Mouse (Mus musculus): ENCODE results near the gene Kcnh2. TPM values are rescaled to one million over a fixed set of nuclear protein-coding genes. Genes with fewer than 3 reads are reported as not detected.

Kcnh2 gene
- total RNA-seq, 2 experiments from 2014 or later: 17.0 to 19.3 TPM

- intact Hi-C loops (cut with DNase I): no loop called here
Measured at GRCm38 (mm10) chr5:24283181-24283580, 68.2 kb downstream of the Kcnh2 start.

GRCm38 (mm10) chr5:24280523-24280922 is 70.9 kb downstream of the Kcnh2 start:
- DNase-seq (ENCODE audit: extremely low spot score in 1 of 2, low spot score in 2 of 2): no peak
- intact Hi-C loops (cut with DNase I): no loop called here

More at GRCm38 (mm10) chr5:24283181-24283580, 68.2 kb downstream of the Kcnh2 start:
- DNase-seq (ENCODE audit: extremely low spot score in 1 of 2, low spot score in 2 of 2): no peak

- intact Hi-C loops (cut with DNase I): no loop called here
- no peak for DNase-seq (ENCODE audit: extremely low spot score in 1 of 2, low spot score in 2 of 2)
Measured at GRCm38 (mm10) chr5:24279527-24279926, 71.9 kb downstream of the Kcnh2 start.

- intact Hi-C loops (cut with DNase I): no loop called here
- no peak for DNase-seq (ENCODE audit: extremely low spot score in 1 of 2, low spot score in 2 of 2)
Measured at GRCm38 (mm10) chr5:24278206-24278605, 73.2 kb downstream of the Kcnh2 start.

GRCm38 (mm10) chr5:24273683-24274621 is 77.5 kb downstream of the Kcnh2 start:
- intact Hi-C loops (cut with DNase I): no loop called here
- no peak for DNase-seq (ENCODE audit: extremely low spot score in 1 of 2, low spot score in 2 of 2)

- intact Hi-C loops (cut with DNase I): no loop called here
- no peak for DNase-seq (ENCODE audit: extremely low spot score in 1 of 2, low spot score in 2 of 2)
Measured at GRCm38 (mm10) chr5:24270941-24271340, 80.5 kb downstream of the Kcnh2 start.

Other genes starting within 250 kb of the Kcnh2 start
- gene Nupl2, start 186.6 kb downstream of the Kcnh2 start, total RNA-seq (2021): 10 to 100 TPM; 11.2 to 11.8 TPM
- gene Nos3, start 13.2 kb upstream of the Kcnh2 start, total RNA-seq (2021): 10 to 100 TPM in 1 of 2 experiments, 1 to 10 TPM in 1; 8.8 to 10.1 TPM
- 1 to 10 TPM; 3.9 to 4.7 TPM for gene Atg9b, start 40.5 kb upstream of the Kcnh2 start, total RNA-seq (2021)
- gene Abcb8, start 42.1 kb upstream of the Kcnh2 start, total RNA-seq (2021): 10 to 100 TPM; 53.3 to 56.0 TPM
- gene Asic3, start 61.8 kb upstream of the Kcnh2 start, total RNA-seq (2021): under 1 TPM in 1 of 2 experiments, not detected in 1; 0.19 TPM
- gene Cdk5, start 71.9 kb upstream of the Kcnh2 start, total RNA-seq (2021): 100 to 1,000 TPM; 148 to 150 TPM
- 10 to 100 TPM; 24.6 to 27.6 TPM for gene Slc4a2, start 72.2 kb upstream of the Kcnh2 start, total RNA-seq (2021)
- 100 to 1,000 TPM in 1 of 2 experiments, 10 to 100 TPM in 1; 96.6 to 105 TPM for gene Fastk, start 93.7 kb upstream of the Kcnh2 start, total RNA-seq (2021)
- 10 to 100 TPM; 29.1 to 29.4 TPM for gene Tmub1, start 96.2 kb upstream of the Kcnh2 start, total RNA-seq (2021)
- 100 to 1,000 TPM; 488 to 490 TPM for gene Agap3, start 100.6 kb upstream of the Kcnh2 start, total RNA-seq (2021)
- under 1 TPM; 0.18 to 0.26 TPM for gene Gbx1, start 175.6 kb upstream of the Kcnh2 start, total RNA-seq (2021)
- gene Asb10, start 189.4 kb upstream of the Kcnh2 start, total RNA-seq (2021): under 1 TPM; 0.24 to 0.45 TPM
- gene 4931409K22Rik, start 205.2 kb upstream of the Kcnh2 start, total RNA-seq (2021): not detected
- gene Abcf2, start 225.9 kb upstream of the Kcnh2 start, total RNA-seq (2021): 10 to 100 TPM; 56.0 to 58.9 TPM
- gene Chpf2, start 235.1 kb upstream of the Kcnh2 start, total RNA-seq (2021): 10 to 100 TPM; 55.9 to 59.7 TPM